Mouse (Mus musculus) erythroblast, embryonic 14.5 days (primary cell): ENCODE results near the gene Kdm6a.

Experiments
- GATA1 ChIP-seq: IDR thresholded peaks from 2 replicates; pipeline ENCODE4 v1.6.1; 2012; ENCODE audit warnings: low read length, inconsistent platforms, mixed read lengths
- TAL1 ChIP-seq: IDR thresholded peaks from 3 replicates; pipeline ENCODE4 v1.6.1; 2012; ENCODE audit warnings: low read length, inconsistent platforms, mixed read lengths

DNA sequence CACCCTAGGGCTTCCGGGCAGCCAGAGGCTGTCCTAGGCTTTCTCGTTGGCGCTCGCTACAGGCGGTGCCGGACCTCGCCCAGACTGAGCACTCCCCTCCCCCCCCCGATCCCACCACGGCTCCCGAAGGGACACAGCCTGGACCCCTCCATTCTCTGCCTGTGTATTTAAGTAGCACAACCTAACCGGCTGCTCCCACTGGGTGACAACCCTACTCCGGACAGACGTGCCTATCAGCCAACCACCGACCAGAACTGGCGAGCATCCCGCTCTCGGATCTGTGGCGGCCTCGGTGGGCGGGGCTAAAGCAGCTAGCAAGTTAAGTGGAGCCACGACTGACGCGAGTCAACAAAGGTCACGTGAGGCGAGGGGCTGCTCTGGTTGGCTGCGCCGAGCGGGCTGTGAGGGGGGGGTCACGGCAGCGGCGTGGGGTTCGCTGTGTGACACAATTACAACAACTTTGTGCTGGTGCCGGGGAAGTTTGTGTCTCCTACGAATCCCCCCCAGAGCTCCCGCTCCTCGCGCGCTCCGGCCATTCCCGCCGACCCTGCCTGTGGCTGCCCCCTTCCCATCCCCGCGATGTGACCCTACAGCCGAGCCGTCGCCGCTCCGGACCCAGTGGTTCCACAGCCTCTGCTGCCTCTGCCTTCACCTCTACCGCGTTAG, at the start of gene Kdm6a:
- TF ChIP-seq GATA1, result no peak
- no peak for TF ChIP-seq TAL1
